In genomic region chr15:59158760-59159159, GRCm38 (mm10) we compare ENCODE assay signal across 25 mouse cellular contexts.
DNase-seq lines count a peak whose midpoint lies in the region; ATAC-seq lines count a peak whose summit lies in the region.
"Had no signal": no experiment of that assay in that cellular context is flagged by ENCODE, and none has a peak within 500 bp of the region (broad histone marks: within the 10 kb centered on the region; RNA-seq: fewer than 3 reads in every experiment).

No protein-coding gene starts in this region.

- no peaks in the 10 kb centered on the region for H3K36me3 ChIP-seq in heart, embryonic 10.5 days
- H3K36me3 ChIP-seq: embryonic facial prominence, embryonic 13.5 days; forebrain, embryonic 12.5 days; heart, embryonic 15.5 days; hindbrain, embryonic 12.5 days had no signal

- H3K4me1 ChIP-seq in heart, embryonic 10.5 days: peaks cover 22% of the 10 kb centered on the region

- DNase-seq in heart, embryonic 10.5 days (ENCODE audit: low spot score): no peak
- DNase-seq in heart, postnatal 14 days: no peak
- DNase-seq in 3T3-L1 (ENCODE audit: low read depth, low spot score): peak; percentile 68
- DNase-seq in NIH3T3 (ENCODE audit: low read depth): peak; percentile 23
- DNase-seq in right cerebral cortex, postnatal 25 days: no peak
- no peak for DNase-seq in frontal cortex, postnatal 10 days (ENCODE audit: low spot score in 2 of 2)
- DNase-seq: adrenal gland, postnatal 10 days; B cell, adult 2 months; cerebellum, adult 11 months; cerebellum, adult 8-10 months; cerebellum, postnatal 14 days; forebrain, postnatal 0 days; gastrocnemius, adult 2 months; gastrocnemius, postnatal 25 days; heart, adult 2 months; heart, postnatal 4 days; kidney, adult 8-10 months had no signal

- H3K9me3 ChIP-seq in heart, embryonic 10.5 days: no peaks in the 10 kb centered on the region
- H3K9me3 ChIP-seq: embryonic facial prominence, embryonic 13.5 days; forebrain, embryonic 12.5 days; heart, embryonic 15.5 days; hindbrain, embryonic 12.5 days had no signal

- H3K27ac ChIP-seq in heart, embryonic 10.5 days: peak overlapping the region; percentile 25; the same call in 1 of the 2 replicates
- H3K27ac ChIP-seq: embryonic facial prominence, embryonic 13.5 days; forebrain, embryonic 12.5 days; gastrocnemius, adult 2 months; heart, adult 2 months; heart, embryonic 15.5 days; hindbrain, embryonic 12.5 days had no signal

- 88% methylated on average over 4 of the region's 4 CpGs for WGBS in heart, embryonic 10.5 days

- ATAC-seq in monocyte, adult 5-6 weeks (replicated peaks; ENCODE audit: insufficient number of reproducible peaks, low FRiP score, low TSS enrichment, poor library complexity, severe bottlenecking): no peak
- ATAC-seq: forebrain, postnatal 0 days; hindbrain, embryonic 16.5 days; inflammation-experienced regulatory T-cells, adult 6 months; intestine, postnatal 0 days had no signal

- no peaks in the 10 kb centered on the region for H3K27me3 ChIP-seq in heart, embryonic 10.5 days (ENCODE audit: insufficient read depth, poor library complexity, severe bottlenecking)
- H3K27me3 ChIP-seq: embryonic facial prominence, embryonic 13.5 days; heart, embryonic 15.5 days had no signal

- no peak overlapping the region for H3K4me3 ChIP-seq in heart, embryonic 10.5 days
- H3K4me3 ChIP-seq: embryonic facial prominence, embryonic 13.5 days; forebrain, embryonic 12.5 days; gastrocnemius, adult 2 months; heart, adult 2 months; heart, embryonic 15.5 days; hindbrain, embryonic 12.5 days had no signal

- intact Hi-C loops in heart, postnatal 14 days (cut with DNase I): no loop called here

Comparison
In these comparisons a context has a peak if more than half of its experiments do, and no peak if none do; other contexts are left out.
1. DNase-seq: peak in 3T3-L1 (single experiment) and NIH3T3 (single experiment); none in heart, embryonic 10.5 days (single experiment), heart, postnatal 14 days (0 of 2), right cerebral cortex, postnatal 25 days (single experiment) and frontal cortex, postnatal 10 days (0 of 2).